Mouse (Mus musculus): ENCODE results near the gene Slc35g3.

DNA sequence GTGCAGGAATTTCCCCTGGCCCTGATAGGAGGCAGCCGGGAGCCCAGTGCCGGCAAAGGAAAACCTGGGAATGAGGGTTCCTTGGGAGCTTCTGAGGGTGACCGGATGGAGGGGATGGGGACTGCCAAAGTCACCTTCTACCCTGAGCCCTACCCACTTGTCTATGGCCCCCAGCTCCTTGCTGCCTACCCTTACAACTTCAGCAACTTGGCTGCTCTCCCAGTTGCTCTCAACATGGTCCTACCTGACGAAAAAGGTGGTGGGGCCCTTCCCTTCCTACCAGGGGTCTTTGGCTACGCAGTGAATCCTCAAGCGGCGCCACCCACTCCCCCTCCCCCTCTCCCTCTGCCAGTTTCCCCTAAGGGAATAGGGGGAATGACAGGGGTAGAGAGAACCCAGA lies 17.2 kb upstream of the Slc35g3 start:
- TF ChIP-seq CTCF (IDR thresholded peaks at IDR 0.05; ENCODE audit: borderline replicate concordance, control insufficient read depth, extremely low read depth, insufficient read depth, low read length, poor library complexity) (no peak), POLR2A (IDR thresholded peaks at IDR 0.05; ENCODE audit: control insufficient read depth, extremely low read depth, insufficient read depth, low read length, poor library complexity) (no peak)

All from thymus, adult 2 months (tissue).